Mouse (Mus musculus) limb, embryonic 11.5 days (tissue): Measurements from ENCODE around the gene Trabd2b. TPM values are rescaled to one million over a fixed set of nuclear protein-coding genes. Genes with fewer than 3 reads are reported as not detected.

ENCODE experiments used
- ATAC-seq: fragments of 200-750 bp; cut with Nextera tagmentation; 2 replicates; pipeline ENCODE4 v1.8.0; 2017; ENCODE audit warnings: low read depth; ENCODE audit not compliant: insufficient number of reproducible peaks, low FRiP score, low TSS enrichment
- DNase-seq: peaks from one replicate; pipeline ENCODE4 v3.0.0-alpha.2; 2015; ENCODE audit warnings: low spot score
- H3K27ac ChIP-seq: fragments of 300-500 bp; sonication (generic); replicated peaks from 2 replicates; pipeline ENCODE4 v1.5.1; 2014; ENCODE audit warnings: low read depth, mild to moderate bottlenecking, low read length
- H3K27me3 ChIP-seq: fragments of 300-500 bp; sonication (generic); 2 replicates; pipeline ENCODE4 v1.6.1; 2014; ENCODE audit warnings: mild to moderate bottlenecking, low read length, mixed read lengths; ENCODE audit not compliant: control insufficient read depth, insufficient read depth
- H3K36me3 ChIP-seq: fragments of 300-500 bp; sonication (generic); 2 replicates; pipeline ENCODE4 v1.6.1; 2014; ENCODE audit warnings: mild to moderate bottlenecking, low read length, moderate library complexity, mixed read lengths; ENCODE audit not compliant: control insufficient read depth, insufficient read depth
- H3K4me1 ChIP-seq: fragments of 300-500 bp; sonication (generic); 2 replicates; pipeline ENCODE4 v1.6.1; 2014; ENCODE audit warnings: low read length, mixed read lengths; ENCODE audit not compliant: control insufficient read depth, insufficient read depth
- H3K4me2 ChIP-seq: fragments of 300-500 bp; sonication (generic); 2 replicates; pipeline ENCODE4 v1.6.1; 2014; ENCODE audit warnings: low read depth, mild to moderate bottlenecking, moderate library complexity; ENCODE audit not compliant: severe bottlenecking
- H3K4me3 ChIP-seq: fragments of 300-500 bp; sonication (generic); 2 replicates; pipeline ENCODE4 v1.5.1; 2014; ENCODE audit warnings: low read depth, low read length
- H3K9ac ChIP-seq: fragments of 300-500 bp; sonication (generic); 2 replicates; pipeline ENCODE4 v1.6.1; 2014; ENCODE audit warnings: mild to moderate bottlenecking, low read length
- H3K9me3 ChIP-seq: fragments of 300-500 bp; sonication (generic); 2 replicates; pipeline ENCODE4 v1.6.1; 2016; ENCODE audit warnings: low read length; ENCODE audit not compliant: control insufficient read depth
- WGBS: fragments of 180-500 bp; shearing (Covaris S2); extraction: QIAGEN DNeasy Blood & Tissue Kit; methylation state at CpG from one replicate; pipeline ENCODE4 v1.1.7; 2014; 5-methylcytosine and 5-hydroxymethylcytosine counted together
- polyA plus RNA-seq: library from polyadenylated mRNA; unstranded; fragments of >200 nt; fragmentation: Nextera tagmentation; extraction: Ambion mirVana; gene quantifications from 2 replicates; pipeline ENCODE4 v1.2.1, GENCODE M21; 2014

Trabd2b gene
- polyA plus RNA-seq, 1 experiment from 2014 or later, result 0.33 TPM

GRCm38 (mm10) chr4:114369591-114369990 lies 36.9 kb upstream of the Trabd2b start:
- H3K4me2 ChIP-seq, result no peak overlapping the region
- H3K4me1 ChIP-seq, result no peaks in the 10 kb centered on the region
- ATAC-seq (no peak), DNase-seq (no peak)
- 72% methylated on average over 2 of the region's 2 CpGs for WGBS
- no peak overlapping the region for H3K9ac ChIP-seq
- no peaks in the 10 kb centered on the region for H3K9me3 ChIP-seq
- H3K27ac ChIP-seq, result no peak overlapping the region
- H3K36me3 ChIP-seq, result no peaks in the 10 kb centered on the region
- no peak overlapping the region for H3K4me3 ChIP-seq
- no peaks in the 10 kb centered on the region for H3K27me3 ChIP-seq

GRCm38 (mm10) chr4:114370935-114371715 lies 35.4 kb upstream of the Trabd2b start:
- no peak overlapping the region for H3K4me2 ChIP-seq
- H3K4me1 ChIP-seq, result no peaks in the 10 kb centered on the region
- H3K4me3 ChIP-seq, result no peak overlapping the region
- H3K27ac ChIP-seq, result no peak overlapping the region
- no peak overlapping the region for H3K9ac ChIP-seq
- H3K9me3 ChIP-seq, result no peaks in the 10 kb centered on the region
- H3K36me3 ChIP-seq, result no peaks in the 10 kb centered on the region
- ATAC-seq, result no peak
- DNase-seq, result no peak
- H3K27me3 ChIP-seq, result no peaks in the 10 kb centered on the region

DNA sequence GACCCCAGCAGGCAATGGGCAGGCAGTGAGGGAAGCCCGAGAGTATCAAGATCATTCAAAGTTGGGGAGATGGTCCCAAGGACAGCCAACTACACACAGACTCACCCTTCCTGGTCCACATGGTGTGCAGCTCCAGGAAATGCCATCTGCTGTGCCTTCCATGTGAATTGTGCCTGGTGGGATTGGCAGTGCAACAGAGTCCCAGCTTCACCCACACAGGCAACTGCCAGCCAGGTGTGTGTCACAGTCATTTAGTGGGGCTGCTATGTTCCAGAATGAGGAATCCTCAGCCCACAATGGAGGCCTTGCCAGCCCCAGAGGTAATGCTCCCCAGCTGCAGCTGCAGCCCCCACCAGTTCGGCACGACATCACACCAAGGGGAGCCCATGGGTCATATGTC lies 33.8 kb upstream of the Trabd2b start:
- H3K4me1 ChIP-seq, result no peaks in the 10 kb centered on the region
- no peak for ATAC-seq
- H3K4me3 ChIP-seq, result no peak overlapping the region
- H3K27me3 ChIP-seq, result no peaks in the 10 kb centered on the region
- WGBS, result 88% methylated on average over 3 of the region's 3 CpGs
- no peak overlapping the region for H3K9ac ChIP-seq
- no peaks in the 10 kb centered on the region for H3K36me3 ChIP-seq
- no peaks in the 10 kb centered on the region for H3K9me3 ChIP-seq
- no peak for DNase-seq
- H3K27ac ChIP-seq, result no peak overlapping the region
- no peak overlapping the region for H3K4me2 ChIP-seq

DNA sequence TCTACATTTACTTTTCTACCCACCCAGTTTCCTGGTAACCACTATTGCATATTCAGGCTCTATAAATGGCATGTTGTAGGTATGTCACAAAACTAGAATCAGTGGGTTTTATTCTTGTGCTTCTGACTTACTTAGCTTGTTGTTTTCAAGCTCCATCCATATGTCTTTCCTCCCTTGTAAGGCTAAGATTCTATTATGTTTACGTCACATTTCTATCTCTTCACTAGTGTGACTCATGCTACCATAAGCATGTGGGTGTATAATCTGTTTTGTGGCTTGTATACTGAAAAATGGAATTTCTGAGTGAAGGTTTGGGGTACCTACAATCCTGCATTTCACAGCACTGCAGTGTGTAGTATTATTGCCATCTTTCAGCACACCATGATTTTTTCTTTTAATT lies 32.2 kb upstream of the Trabd2b start:
- Histone ChIP-seq H3K4me2 (no peak overlapping the region), H3K27ac (no peak overlapping the region), H3K9ac (no peak overlapping the region), H3K36me3 (no peaks in the 10 kb centered on the region), H3K4me1 (0 out of 2 replicates have a peak, but pooled peaks cover 3% of the 10 kb centered on the region), H3K27me3 (no peaks in the 10 kb centered on the region), H3K9me3 (no peaks in the 10 kb centered on the region), H3K4me3 (no peak overlapping the region)
- DNase-seq (no peak), ATAC-seq (no peak)
- WGBS, result 84% methylated on average over 1 of the region's 1 CpGs

GRCm38 (mm10) chr4:114377531-114377930 lies 29.0 kb upstream of the Trabd2b start:
- ATAC-seq (0 out of 2 replicates have a peak, but pooled peaks have one; percentile 58), DNase-seq (peak; percentile 46)
- Histone ChIP-seq H3K27ac (no peak overlapping the region; the same call in 1 of the 2 replicates), H3K4me3 (no peak overlapping the region), H3K4me2 (no peak overlapping the region), H3K4me1 (0 out of 2 replicates have a peak, but pooled peaks cover 5% of the 10 kb centered on the region), H3K9ac (no peak overlapping the region), H3K36me3 (no peaks in the 10 kb centered on the region), H3K9me3 (no peaks in the 10 kb centered on the region), H3K27me3 (no peaks in the 10 kb centered on the region)
- WGBS, result 52% methylated on average over 11 of the region's 11 CpGs

GRCm38 (mm10) chr4:114378512-114378911 lies 28.0 kb upstream of the Trabd2b start:
- Histone ChIP-seq H3K36me3 (no peaks in the 10 kb centered on the region), H3K9me3 (no peaks in the 10 kb centered on the region), H3K4me2 (no peak overlapping the region), H3K27ac (no peak overlapping the region), H3K27me3 (no peaks in the 10 kb centered on the region), H3K4me1 (0 out of 2 replicates have a peak, but pooled peaks cover 5% of the 10 kb centered on the region), H3K4me3 (no peak overlapping the region), H3K9ac (no peak overlapping the region)
- WGBS, result 78% methylated on average over 7 of the region's 7 CpGs
- ATAC-seq, result no peak
- no peak for DNase-seq

GRCm38 (mm10) chr4:114379416-114379956 lies 27.0 kb upstream of the Trabd2b start:
- no peaks in the 10 kb centered on the region for H3K27me3 ChIP-seq
- 86% methylated on average over 4 of the region's 4 CpGs for WGBS
- ATAC-seq, result no peak

DNA sequence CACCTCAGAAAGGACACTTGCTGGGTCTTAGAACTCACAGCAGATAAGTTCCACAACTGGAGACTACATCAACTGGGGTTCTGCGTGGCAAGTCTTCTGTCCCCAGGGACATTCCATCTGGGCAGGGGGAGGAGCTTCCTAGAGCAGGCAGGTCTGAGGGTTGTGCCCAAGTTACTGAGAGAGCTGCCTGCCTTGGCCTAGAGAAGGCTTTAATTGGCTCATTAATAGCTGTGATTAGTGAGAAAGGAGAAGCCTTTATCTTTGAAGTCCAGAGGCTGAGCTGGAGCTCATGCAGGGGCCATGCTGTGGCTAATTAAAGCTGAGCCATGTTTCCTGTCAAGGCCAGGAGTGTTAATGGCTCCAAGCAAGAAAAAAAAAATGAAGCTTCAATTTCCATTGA lies 23.9 kb upstream of the Trabd2b start:
- ATAC-seq, result no peak; the same call in 1 of the 2 replicates

More at GRCm38 (mm10) chr4:114379416-114379956, 27.0 kb upstream of the Trabd2b start:
- H3K36me3 ChIP-seq, result no peaks in the 10 kb centered on the region
- no peak overlapping the region for H3K9ac ChIP-seq
- 0 out of 2 replicates have a peak, but pooled peaks cover 5% of the 10 kb centered on the region for H3K4me1 ChIP-seq
- H3K27ac ChIP-seq, result no peak overlapping the region
- DNase-seq, result no peak
- no peaks in the 10 kb centered on the region for H3K9me3 ChIP-seq
- H3K4me3 ChIP-seq, result no peak overlapping the region
- no peak overlapping the region for H3K4me2 ChIP-seq

More for the DNA sequence above, 23.9 kb upstream of the Trabd2b start:
- Histone ChIP-seq H3K4me3 (no peak overlapping the region), H3K36me3 (no peaks in the 10 kb centered on the region), H3K27me3 (no peaks in the 10 kb centered on the region), H3K9ac (no peak overlapping the region), H3K4me2 (no peak overlapping the region), H3K9me3 (no peaks in the 10 kb centered on the region), H3K27ac (no peak overlapping the region), H3K4me1 (0 out of 2 replicates have a peak, but pooled peaks cover 5% of the 10 kb centered on the region)
- WGBS, result 23% methylated on average over 1 of the region's 1 CpGs
- DNase-seq, result peak; percentile 41
